Mouse (Mus musculus) lung, postnatal 4 days (tissue): ENCODE measurements around the gene Yme1l1.

Experiments
- DNase-seq, 2 experiments: peaks; one replicate each; pipeline ENCODE4 v3.0.0; 2021

Gene Yme1l1

GRCm38 (mm10) chr2:23155777-23156607 is at the start of gene Yme1l1, which contains the start of gene Mastl:
TSS of gene Yme1l1 (plus strand) at chr2:23156369.
TSS of gene Mastl (minus strand) at chr2:23156024.
- DNase-seq, result peak; percentile 98 to 100

DNA sequence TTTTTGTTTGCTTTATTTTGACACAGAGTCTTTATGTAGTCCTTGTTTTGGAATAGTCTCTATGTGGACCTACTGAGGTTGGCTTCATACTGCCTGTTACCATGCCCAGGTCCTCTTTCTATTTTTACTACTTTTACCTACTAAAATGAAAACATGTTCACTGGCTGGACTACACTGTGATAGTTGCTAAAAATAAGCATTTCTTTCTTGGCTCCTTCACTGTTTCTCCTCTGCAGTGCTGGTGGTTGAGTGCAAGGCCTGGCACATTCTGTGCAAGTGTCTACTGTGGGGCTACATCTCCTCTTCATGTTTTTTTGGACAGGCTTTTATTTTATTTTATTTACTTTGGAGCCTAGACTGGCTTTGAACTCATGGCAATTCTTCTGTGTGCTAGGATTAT is 36.6 kb upstream of the Yme1l1 start:
- DNase-seq, result no peak

DNA sequence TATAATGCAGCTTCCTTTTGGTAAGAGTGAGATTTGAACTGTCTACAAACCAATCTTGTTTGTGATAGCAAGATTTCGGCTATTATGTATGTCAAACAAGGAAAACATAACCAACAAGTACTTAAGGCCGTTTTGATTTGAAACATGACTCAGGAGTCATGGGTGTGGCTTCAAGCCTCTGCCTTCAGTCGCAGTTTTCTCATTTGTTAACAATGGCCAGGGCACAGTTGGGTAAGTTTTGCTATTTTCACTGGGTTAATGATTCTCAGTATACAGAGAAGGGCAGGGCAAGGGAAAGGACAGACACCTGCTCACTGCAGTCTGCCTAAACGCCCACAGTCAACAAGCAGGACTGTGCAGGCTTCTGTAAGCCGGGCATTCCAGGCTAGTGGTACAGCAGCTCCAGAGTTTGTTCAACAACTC is 959 bp upstream of the Yme1l1 start:
- no peak for DNase-seq

- no peak for DNase-seq
These were observed 476 bp downstream of the Yme1l1 start for GRCm38 (mm10) chr2:23156608-23157081.

DNA sequence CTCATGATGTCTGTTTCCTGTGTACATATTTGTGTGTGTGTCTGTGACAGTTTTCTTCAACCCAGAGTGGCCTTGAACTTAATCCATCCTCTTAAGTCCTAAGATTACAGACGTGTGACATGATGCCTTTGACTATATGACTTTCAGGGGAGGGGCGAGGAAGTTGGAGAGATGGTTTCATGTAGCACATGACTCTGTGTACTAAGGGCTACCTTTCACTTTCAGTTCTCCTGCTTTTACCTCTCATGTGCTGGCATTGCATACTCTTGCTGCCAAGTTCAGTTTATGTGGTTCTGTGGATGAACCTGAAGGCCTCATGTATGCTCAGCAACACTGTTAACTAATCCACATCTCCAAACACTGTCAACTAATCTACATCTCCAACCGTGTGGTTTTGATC is 16.1 kb downstream of the Yme1l1 start:
- DNase-seq, result no peak

- DNase-seq, result no peak
These were observed 38.2 kb downstream of the Yme1l1 start for GRCm38 (mm10) chr2:23194366-23194765.

GRCm38 (mm10) chr2:23201034-23201433 is 44.9 kb downstream of the Yme1l1 start:
- DNase-seq, result no peak

DNA sequence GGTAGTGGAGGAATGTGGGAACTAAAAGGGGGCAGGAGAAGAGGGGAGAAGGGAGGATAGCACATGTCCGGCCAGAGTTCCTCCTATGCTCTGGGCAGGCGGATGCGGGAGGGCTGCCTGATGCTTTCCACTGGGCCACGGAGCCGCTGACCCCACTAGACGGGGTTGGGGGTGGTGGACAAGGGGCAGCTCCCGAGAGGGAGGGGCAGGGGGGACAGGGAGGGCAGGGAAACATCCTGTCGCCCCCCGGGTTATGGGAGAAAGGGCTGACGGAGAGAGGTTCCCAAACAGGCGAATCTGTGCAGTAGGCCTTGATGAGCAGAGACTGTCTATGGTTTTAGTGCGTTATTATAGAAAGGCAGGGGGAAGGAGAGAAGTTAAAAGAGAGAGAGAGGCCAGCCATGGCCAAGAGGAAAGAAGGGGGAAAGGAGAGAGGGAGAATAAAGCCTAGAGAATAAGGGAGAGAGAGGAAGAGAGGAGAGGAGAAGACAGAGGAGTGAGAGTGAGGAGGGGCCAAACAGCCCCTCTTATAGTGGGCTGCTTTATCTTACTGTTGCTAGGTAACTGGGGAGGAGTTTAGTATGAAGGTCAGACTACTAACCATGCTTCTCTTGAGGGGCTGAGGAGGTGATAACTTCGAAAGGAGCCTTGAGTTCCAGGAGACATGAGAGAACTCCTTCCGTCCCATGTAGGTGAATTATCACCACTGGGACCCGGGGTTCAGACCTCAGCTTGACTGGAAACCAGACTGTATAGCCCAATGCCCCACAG is 46.9 kb downstream of the Yme1l1 start:
- DNase-seq, result no peak

GRCm38 (mm10) chr2:23207070-23207526 is 50.9 kb downstream of the Yme1l1 start, which contains the start of gene 4931423N10Rik:
TSS of gene 4931423N10Rik (plus strand) at chr2:23207476.
- no peak for DNase-seq

- no peak for DNase-seq
These were observed 57.5 kb downstream of the Yme1l1 start for GRCm38 (mm10) chr2:23213661-23214060.

- DNase-seq, result no peak
These were observed 69.0 kb downstream of the Yme1l1 start for GRCm38 (mm10) chr2:23225199-23225598.

DNA sequence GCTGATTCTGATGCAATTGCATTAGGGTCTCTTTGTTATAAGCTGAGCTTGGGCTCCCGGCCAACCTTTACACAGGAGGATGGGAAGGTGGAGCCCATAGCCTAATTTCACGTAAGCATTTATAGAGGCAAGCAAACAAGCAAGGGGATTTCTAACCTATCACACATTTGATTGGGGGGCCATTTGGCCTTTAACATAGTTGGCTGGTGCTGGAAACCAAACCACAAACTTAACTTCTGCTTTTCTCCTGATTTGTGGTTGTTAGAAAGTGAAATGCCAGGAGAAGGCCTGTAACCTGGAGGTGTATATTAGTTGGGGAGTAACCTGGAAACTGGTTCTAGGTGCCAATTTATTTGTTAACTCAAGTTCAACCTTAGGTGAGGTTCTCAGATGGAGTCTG is 72.3 kb downstream of the Yme1l1 start:
- no peak for DNase-seq

DNA sequence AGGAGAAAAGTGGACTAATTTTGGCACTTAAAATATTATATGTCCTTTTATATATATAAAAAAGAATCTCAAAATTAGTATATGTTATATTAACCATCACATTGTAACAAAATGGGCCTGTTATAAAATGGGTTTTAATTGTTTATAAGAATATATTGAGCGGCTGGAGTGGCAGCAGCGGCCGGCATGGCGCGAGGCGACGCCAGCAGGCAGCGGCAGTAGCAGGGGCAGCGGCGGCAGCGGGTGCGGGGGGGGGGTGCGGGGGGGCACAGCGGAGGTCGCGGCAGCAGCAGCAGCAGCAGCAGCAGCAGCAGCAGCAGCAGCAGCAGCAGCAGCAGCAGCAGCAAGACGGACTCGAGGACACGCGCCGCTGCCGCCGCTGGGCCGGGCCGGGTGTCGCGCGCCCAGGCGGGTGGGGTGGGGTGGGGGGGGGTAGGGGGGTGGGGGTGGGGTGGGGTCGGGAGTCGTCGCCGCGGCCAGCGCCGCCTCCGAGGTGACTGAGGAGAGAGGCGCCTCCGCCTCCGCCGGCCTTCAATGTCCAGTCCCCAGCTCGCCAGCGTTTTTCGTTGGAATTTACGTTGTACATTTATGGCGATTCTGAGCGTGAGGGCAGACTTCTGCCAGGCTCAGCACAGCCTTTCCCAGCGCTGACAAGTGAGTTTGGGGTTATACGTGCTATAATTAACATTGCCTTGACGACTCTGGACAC is 78.0 kb downstream of the Yme1l1 start:
- DNase-seq, result peak in 1 of 2 experiments; percentile 27
